ENCODE assay signal across 26 mouse cellular contexts in the genomic region with DNA sequence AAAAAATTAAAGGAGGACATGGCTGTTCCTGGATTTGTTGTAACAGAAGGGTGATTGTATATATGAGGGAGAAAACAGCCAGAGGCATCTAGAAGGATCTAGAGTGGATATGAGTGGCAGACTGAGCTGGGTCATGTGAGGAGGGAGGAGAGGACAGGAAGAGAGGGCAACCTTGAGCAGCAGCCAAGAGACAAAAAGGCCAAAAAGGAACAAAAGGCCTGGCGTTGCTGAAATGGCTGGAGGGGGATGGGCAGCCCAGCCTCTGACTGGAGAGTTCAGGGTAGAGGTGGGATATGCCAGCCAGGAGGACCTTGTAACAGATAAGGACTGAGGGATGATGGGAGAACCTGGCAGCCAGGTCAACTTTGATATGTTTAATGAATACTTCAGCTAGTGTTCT. TPM values are rescaled to one million over a fixed set of nuclear protein-coding genes. Genes with fewer than 3 reads are reported as not detected.
DNase-seq lines count a peak whose midpoint lies in the region; ATAC-seq lines count a peak whose summit lies in the region.
"Had no signal": no experiment of that assay in that cellular context is flagged by ENCODE, and none has a peak within 500 bp of the region (broad histone marks: within the 10 kb centered on the region; RNA-seq: fewer than 3 reads in every experiment).

No protein-coding gene starts in this region.

- ATAC-seq in forebrain, embryonic 14.5 days: no peak
- ATAC-seq: activated CD4-positive, CD25-positive, alpha-beta regulatory T cell, adult 4 months; CD4-positive, CD25-positive, alpha-beta regulatory T cell, adult 4 months; forebrain, embryonic 15.5 days; hindbrain, embryonic 16.5 days; intestine, embryonic 15.5 days; lung, postnatal 0 days; midbrain, embryonic 16.5 days; Patski had no signal

- peak; percentile 86 for DNase-seq in heart, adult 11 months
- DNase-seq in heart, postnatal 4 days: no peak
- DNase-seq in ES-CJ7 (ENCODE audit: low read depth, low spot score): peak; percentile 56
- DNase-seq in adrenal gland, adult 8-10 months: peak; percentile 70
- DNase-seq in testis, postnatal 10 days (ENCODE audit: low spot score): peak; percentile 81
- no peak for DNase-seq in right cerebral cortex, postnatal 25 days
- no peak for DNase-seq in forebrain, embryonic 14.5 days (ENCODE audit: low spot score)
- DNase-seq: cerebellum, adult 8-10 months; kidney, adult 9 months; kidney, postnatal 14 days; left cerebral cortex, postnatal 4 days; right cerebral cortex, postnatal 14 days; thymus, postnatal 25 days had no signal

- H3K4me3 ChIP-seq in forebrain, embryonic 14.5 days (ENCODE audit: low read depth, low read length): no peak overlapping the region
- H3K4me3 ChIP-seq: forebrain, embryonic 15.5 days; heart, embryonic 10.5 days; intestine, embryonic 15.5 days; left cerebral cortex, adult 2 months; limb, embryonic 15.5 days; midbrain, embryonic 10.5 days; myocyte had no signal

- H3K9ac ChIP-seq in forebrain, embryonic 14.5 days (ENCODE audit: low read length): no peak overlapping the region
- H3K9ac ChIP-seq: forebrain, embryonic 15.5 days; intestine, embryonic 15.5 days; limb, embryonic 15.5 days had no signal

- no peaks in the 10 kb centered on the region for H3K27me3 ChIP-seq in forebrain, embryonic 14.5 days (replicated peaks; ENCODE audit: control insufficient read depth, insufficient read depth, low read length)
- H3K27me3 ChIP-seq: forebrain, embryonic 15.5 days; intestine, embryonic 15.5 days; limb, embryonic 15.5 days; Patski had no signal

- no peak overlapping the region for H3K4me2 ChIP-seq in forebrain, embryonic 14.5 days (ENCODE audit: low read length)
- H3K4me2 ChIP-seq: forebrain, embryonic 15.5 days; intestine, embryonic 15.5 days; limb, embryonic 15.5 days had no signal

- no peak overlapping the region for H3K27ac ChIP-seq in forebrain, embryonic 14.5 days (ENCODE audit: low read depth, low read length)
- H3K27ac ChIP-seq: forebrain, embryonic 15.5 days; heart, embryonic 10.5 days; intestine, embryonic 15.5 days; left cerebral cortex, adult 2 months; limb, embryonic 15.5 days; midbrain, embryonic 10.5 days had no signal

- H3K4me1 ChIP-seq in forebrain, embryonic 14.5 days (ENCODE audit: control insufficient read depth, insufficient read depth, low read length): peaks cover 5% of the 10 kb centered on the region; the same call in 1 of the 2 replicates
- H3K4me1 ChIP-seq: intestine, embryonic 15.5 days had no signal

- 23% methylated on average over 1 of the region's 1 CpGs for WGBS in forebrain, embryonic 14.5 days

- no peaks in the 10 kb centered on the region for H3K36me3 ChIP-seq in forebrain, embryonic 14.5 days (ENCODE audit: control insufficient read depth, insufficient read depth, low read length)
- H3K36me3 ChIP-seq: forebrain, embryonic 15.5 days; heart, embryonic 10.5 days; intestine, embryonic 15.5 days; limb, embryonic 15.5 days; midbrain, embryonic 10.5 days had no signal

- H3K9me3 ChIP-seq in forebrain, embryonic 14.5 days (replicated peaks; ENCODE audit: control insufficient read depth, low read length): no peaks in the 10 kb centered on the region
- H3K9me3 ChIP-seq: forebrain, embryonic 15.5 days; intestine, embryonic 15.5 days; limb, embryonic 15.5 days had no signal

RNA-seq across cellular contexts. Expression of a gene that starts 2.9 kb away (rescaled TPM):
- total RNA-seq in heart, postnatal 4 days (2021): 1 to 10 TPM; 2.3 to 2.4 TPM
- 1 to 10 TPM; 5.0 to 8.9 (median 6.8) TPM for total RNA-seq in adrenal gland, adult 8-10 months (2022)
- polyA plus RNA-seq in forebrain, embryonic 14.5 days (2014; fragmentation: Nextera tagmentation; extraction: Ambion mirVana): 3.6 and 4.5 TPM in 2 replicates

Comparison
In these comparisons a context has a peak if more than half of its experiments do, and no peak if none do; other contexts are left out.
1. DNase-seq: peak in heart, adult 11 months (single experiment), ES-CJ7 (single experiment), adrenal gland, adult 8-10 months (single experiment) and testis, postnatal 10 days (single experiment); none in heart, postnatal 4 days (single experiment), right cerebral cortex, postnatal 25 days (single experiment) and forebrain, embryonic 14.5 days (single experiment).